Mouse (Mus musculus): ENCODE measurements at regions not wholly inside any gene's neighbourhood (a gene's known extent, or its start where the extent isn't known, plus 50 kb on each side); places are given as distances from the start of the nearest gene placed in this dataset.
"Not testable (repeated sequence)": the region's sequence is repeated elsewhere in the genome, so short reads cannot be mapped to it uniquely, and the experiment has no call there.

DNA sequence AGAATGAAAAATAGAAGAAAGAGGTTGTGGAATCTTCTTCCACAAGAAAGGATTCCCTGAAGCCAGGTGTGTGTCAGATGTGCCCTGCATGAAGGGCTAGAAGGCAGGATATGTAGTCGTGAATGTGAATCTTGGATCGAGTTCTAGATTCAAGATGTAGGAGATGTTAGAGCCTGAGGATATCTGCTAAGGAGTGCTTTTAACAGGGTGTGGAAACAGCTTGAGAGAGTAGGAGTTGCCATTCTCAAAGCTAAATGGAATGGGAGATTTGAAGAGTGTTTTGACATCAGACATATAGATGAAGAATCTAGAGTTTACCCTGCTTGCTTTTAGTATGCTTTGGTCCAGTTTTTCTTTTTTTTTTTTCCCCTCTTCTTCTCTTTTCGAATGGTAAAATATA, 590.3 kb downstream of the Sis start:
- DNase-seq (ENCODE audit: low spot score in 2 of 2): peak in 1 of 2 experiments; percentile 3

- DNase-seq (ENCODE audit: low spot score in 2 of 2): not testable (repeated sequence)
Measured at GRCm38 (mm10) chr3:72359906-72360305, 607.8 kb downstream of the Sis start.

- DNase-seq (ENCODE audit: low spot score in 2 of 2): no peak
Measured at GRCm38 (mm10) chr3:72328066-72328465, 639.6 kb downstream of the Sis start.

GRCm38 (mm10) chr3:72323877-72324276, 643.8 kb downstream of the Sis start:
- peak in 1 of 2 experiments; percentile 14 for DNase-seq (ENCODE audit: low spot score in 2 of 2)

DNA sequence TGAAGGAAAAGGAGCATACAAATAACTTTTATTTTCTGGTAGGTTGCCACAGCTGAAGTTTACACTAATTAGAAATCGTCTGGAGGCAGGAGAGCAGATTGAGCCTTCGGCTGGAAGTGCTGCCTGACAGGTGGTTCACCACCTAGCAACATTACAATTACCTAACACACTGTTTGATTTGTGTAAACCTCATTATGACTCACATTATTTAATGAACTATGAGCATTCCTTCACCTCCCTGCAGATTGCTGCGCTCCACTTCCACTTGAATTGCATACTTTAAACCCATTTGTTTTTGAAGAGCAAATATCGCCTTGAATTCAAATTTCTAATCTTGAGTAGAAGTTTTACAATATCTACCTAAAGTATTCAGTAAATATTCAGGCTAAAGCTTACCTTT, 663.0 kb downstream of the Sis start:
- no peak for DNase-seq (ENCODE audit: low spot score in 2 of 2)

All from left cerebral cortex, adult 9 months (tissue).